Mouse (Mus musculus): ENCODE results near the gene Atg2b. TPM values are rescaled to one million over a fixed set of nuclear protein-coding genes. Genes with fewer than 3 reads are reported as not detected.

The Atg2b gene
- polyA plus RNA-seq, 1 experiment: 25.6 TPM

DNA sequence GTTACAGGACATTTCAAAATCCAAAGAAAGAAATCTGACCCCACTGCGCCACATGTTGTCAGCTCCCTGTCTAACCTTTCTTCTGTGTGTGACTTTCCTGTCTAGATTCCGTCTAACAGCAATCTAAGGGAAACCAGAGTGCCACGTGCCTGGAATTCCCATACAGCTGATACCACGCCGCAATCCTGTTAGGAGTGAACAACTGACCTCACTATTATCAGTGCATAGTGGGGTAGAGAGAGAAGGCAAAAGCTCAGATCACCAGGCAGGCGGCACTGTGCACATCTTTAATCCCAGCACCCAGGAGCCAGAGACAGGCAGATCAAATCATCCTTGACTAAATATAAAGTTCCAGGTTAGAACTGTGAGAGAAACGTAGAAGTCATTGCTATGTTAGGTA is 29.2 kb downstream of the Atg2b start:
- no peak for TF ChIP-seq POLR2A (IDR thresholded peaks at IDR 0.05; ENCODE audit: control insufficient read depth, extremely low read depth, insufficient read depth, low read length, poor library complexity)
- no peak for TF ChIP-seq CTCF (IDR thresholded peaks at IDR 0.05; ENCODE audit: borderline replicate concordance, control insufficient read depth, extremely low read depth, insufficient read depth, low read length, poor library complexity)
- Histone ChIP-seq H3K27ac (ENCODE audit: control insufficient read depth, insufficient read depth, low read length) (no peak overlapping the region), H3K36me3 (ENCODE audit: control insufficient read depth, insufficient read depth, low read length) (peaks cover 69% of the 10 kb centered on the region), H3K4me1 (replicated peaks; ENCODE audit: control insufficient read depth, insufficient read depth, low read length) (no peaks in the 10 kb centered on the region), H3K4me3 (ENCODE audit: control insufficient read depth, insufficient read depth, low read length) (no peak overlapping the region), H3K27me3 (ENCODE audit: control insufficient read depth, insufficient read depth, low read length) (no peaks in the 10 kb centered on the region)
- WGBS: 95% methylated on average over 7 of the region's 7 CpGs
- no peak for DNase-seq

DNA sequence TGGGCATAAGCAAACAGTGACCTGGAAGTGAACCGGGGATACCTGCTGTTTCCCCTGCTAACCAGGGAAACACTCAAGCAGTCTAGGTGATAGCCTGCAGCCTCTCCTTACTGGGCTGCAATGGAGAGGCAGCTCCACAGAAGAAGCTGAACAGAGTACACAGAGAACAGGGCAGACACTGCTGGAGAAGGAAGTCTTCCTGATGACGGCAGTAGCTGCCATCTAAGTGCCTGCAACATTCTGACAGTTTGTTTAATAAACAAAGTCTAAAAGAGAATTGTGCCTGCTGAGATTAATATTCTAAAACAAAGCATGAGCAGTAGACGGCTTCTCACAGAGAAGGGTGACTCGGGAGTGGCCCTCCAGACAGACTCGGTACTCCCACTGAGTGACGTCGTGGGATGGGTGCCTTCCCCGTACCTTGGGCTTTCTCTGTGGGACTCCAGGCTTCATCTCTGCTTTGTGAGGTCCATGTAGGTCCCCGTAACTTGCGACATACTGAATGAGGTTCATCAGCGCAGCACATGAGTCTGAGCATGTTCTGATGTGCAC is 42.2 kb downstream of the Atg2b start:
- Histone ChIP-seq H3K36me3 (ENCODE audit: control insufficient read depth, insufficient read depth, low read length) (peaks cover 95% of the 10 kb centered on the region), H3K27me3 (ENCODE audit: control insufficient read depth, insufficient read depth, low read length) (no peaks in the 10 kb centered on the region), H3K27ac (ENCODE audit: control insufficient read depth, insufficient read depth, low read length) (no peak overlapping the region), H3K4me3 (ENCODE audit: control insufficient read depth, insufficient read depth, low read length) (no peak overlapping the region), H3K4me1 (replicated peaks; ENCODE audit: control insufficient read depth, insufficient read depth, low read length) (no peaks in the 10 kb centered on the region)
- no peak for DNase-seq
- TF ChIP-seq CTCF (IDR thresholded peaks at IDR 0.05; ENCODE audit: borderline replicate concordance, control insufficient read depth, extremely low read depth, insufficient read depth, low read length, poor library complexity) (no peak), POLR2A (IDR thresholded peaks at IDR 0.05; ENCODE audit: control insufficient read depth, extremely low read depth, insufficient read depth, low read length, poor library complexity) (no peak)
- WGBS: 97% methylated on average over 11 of the region's 11 CpGs

DNA sequence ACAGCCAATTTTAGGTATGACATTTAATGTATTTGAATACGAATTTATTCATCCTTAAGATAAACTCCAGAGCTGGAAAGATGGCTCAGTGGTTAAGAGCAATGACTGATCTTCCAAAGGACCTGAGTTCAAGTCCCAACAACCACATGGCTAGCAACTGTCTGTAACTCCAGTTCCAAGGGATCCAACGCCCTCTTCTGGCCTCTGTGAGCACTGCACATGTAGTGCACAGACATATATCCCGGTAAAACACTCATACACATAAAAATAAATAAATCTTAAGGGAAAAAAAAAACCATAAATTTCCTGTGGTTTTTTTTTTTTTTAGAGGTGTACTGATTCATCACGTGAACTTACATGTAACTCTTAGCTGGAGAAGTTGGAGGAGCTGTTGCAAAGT is 47.5 kb downstream of the Atg2b start:
- H3K27ac ChIP-seq (ENCODE audit: control insufficient read depth, insufficient read depth, low read length): no peak overlapping the region
- DNase-seq: no peak
- peaks cover 77% of the 10 kb centered on the region for H3K36me3 ChIP-seq (ENCODE audit: control insufficient read depth, insufficient read depth, low read length)
- no peak overlapping the region for H3K4me3 ChIP-seq (ENCODE audit: control insufficient read depth, insufficient read depth, low read length)
- H3K4me1 ChIP-seq (replicated peaks; ENCODE audit: control insufficient read depth, insufficient read depth, low read length): no peaks in the 10 kb centered on the region
- TF ChIP-seq CTCF (IDR thresholded peaks at IDR 0.05; ENCODE audit: borderline replicate concordance, control insufficient read depth, extremely low read depth, insufficient read depth, low read length, poor library complexity) (no peak), POLR2A (IDR thresholded peaks at IDR 0.05; ENCODE audit: control insufficient read depth, extremely low read depth, insufficient read depth, low read length, poor library complexity) (no peak)
- 89% methylated on average over 4 of the region's 4 CpGs for WGBS
- H3K27me3 ChIP-seq (ENCODE audit: control insufficient read depth, insufficient read depth, low read length): no peaks in the 10 kb centered on the region

DNA sequence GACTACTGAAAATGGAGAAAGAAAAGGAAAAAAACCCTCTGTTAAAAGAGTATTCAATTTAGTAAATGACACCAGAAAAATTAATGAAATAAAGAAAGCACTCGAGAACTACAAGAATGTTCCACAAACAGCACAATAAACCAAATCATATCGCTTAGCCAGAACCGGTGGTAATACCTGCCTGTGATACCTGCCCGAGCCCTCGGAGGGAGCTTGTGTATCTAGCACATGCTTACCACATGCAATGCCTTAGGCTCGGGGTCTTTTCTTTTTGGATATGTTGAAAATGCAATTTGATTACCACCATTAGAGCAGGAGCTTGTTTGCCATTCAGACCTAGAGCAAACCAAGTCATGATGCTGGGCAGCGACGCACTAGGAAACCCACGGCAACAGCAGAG is 48.5 kb downstream of the Atg2b start:
- DNase-seq: no peak
- TF ChIP-seq CTCF (IDR thresholded peaks at IDR 0.05; ENCODE audit: borderline replicate concordance, control insufficient read depth, extremely low read depth, insufficient read depth, low read length, poor library complexity) (no peak), POLR2A (IDR thresholded peaks at IDR 0.05; ENCODE audit: control insufficient read depth, extremely low read depth, insufficient read depth, low read length, poor library complexity) (no peak)
- 97% methylated on average over 9 of the region's 9 CpGs for WGBS
- Histone ChIP-seq H3K4me3 (ENCODE audit: control insufficient read depth, insufficient read depth, low read length) (no peak overlapping the region), H3K4me1 (replicated peaks; ENCODE audit: control insufficient read depth, insufficient read depth, low read length) (no peaks in the 10 kb centered on the region), H3K36me3 (ENCODE audit: control insufficient read depth, insufficient read depth, low read length) (peaks cover 67% of the 10 kb centered on the region), H3K27me3 (ENCODE audit: control insufficient read depth, insufficient read depth, low read length) (no peaks in the 10 kb centered on the region), H3K27ac (ENCODE audit: control insufficient read depth, insufficient read depth, low read length) (no peak overlapping the region)

DNA sequence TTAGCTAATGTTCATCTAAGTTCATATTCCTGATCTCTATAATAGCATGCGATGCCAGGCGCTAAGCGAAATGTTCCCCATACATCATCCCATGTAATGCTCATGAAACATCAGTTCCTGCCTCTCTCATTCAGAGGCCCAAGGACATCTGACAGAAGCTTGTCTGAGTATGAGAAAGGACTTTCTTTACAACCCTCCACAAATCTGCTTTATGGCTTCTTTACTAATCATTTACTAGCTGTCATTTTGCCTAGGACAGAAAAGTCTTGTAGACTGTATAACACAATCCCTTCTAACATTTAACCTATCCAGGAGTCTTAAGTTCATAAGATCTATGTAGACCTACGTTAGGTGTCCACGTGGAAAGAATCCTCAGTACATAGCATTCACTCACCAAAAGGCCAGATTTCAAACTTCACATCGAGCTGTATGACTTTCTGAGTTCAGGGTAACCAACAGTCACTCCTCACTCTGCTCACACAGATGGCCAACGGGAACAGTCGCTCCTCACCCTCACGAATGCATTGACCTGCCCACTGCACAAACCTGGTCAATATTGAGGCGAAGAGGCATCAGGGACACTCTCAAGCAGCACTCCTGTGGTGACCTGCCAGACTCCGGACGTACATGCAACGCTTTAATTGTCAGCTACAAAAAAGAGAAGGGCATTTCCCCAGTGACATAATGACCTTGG is 50.5 kb downstream of the Atg2b start:
- H3K36me3 ChIP-seq (ENCODE audit: control insufficient read depth, insufficient read depth, low read length): peaks cover 46% of the 10 kb centered on the region
- no peak overlapping the region for H3K4me3 ChIP-seq (ENCODE audit: control insufficient read depth, insufficient read depth, low read length)
- H3K27ac ChIP-seq (ENCODE audit: control insufficient read depth, insufficient read depth, low read length): no peak overlapping the region
- no peaks in the 10 kb centered on the region for H3K4me1 ChIP-seq (replicated peaks; ENCODE audit: control insufficient read depth, insufficient read depth, low read length)
- TF ChIP-seq CTCF (IDR thresholded peaks at IDR 0.05; ENCODE audit: borderline replicate concordance, control insufficient read depth, extremely low read depth, insufficient read depth, low read length, poor library complexity): no peak
- no peak for TF ChIP-seq POLR2A (IDR thresholded peaks at IDR 0.05; ENCODE audit: control insufficient read depth, extremely low read depth, insufficient read depth, low read length, poor library complexity)
- 97% methylated on average over 13 of the region's 13 CpGs for WGBS
- no peak for DNase-seq
- no peaks in the 10 kb centered on the region for H3K27me3 ChIP-seq (ENCODE audit: control insufficient read depth, insufficient read depth, low read length)

DNA sequence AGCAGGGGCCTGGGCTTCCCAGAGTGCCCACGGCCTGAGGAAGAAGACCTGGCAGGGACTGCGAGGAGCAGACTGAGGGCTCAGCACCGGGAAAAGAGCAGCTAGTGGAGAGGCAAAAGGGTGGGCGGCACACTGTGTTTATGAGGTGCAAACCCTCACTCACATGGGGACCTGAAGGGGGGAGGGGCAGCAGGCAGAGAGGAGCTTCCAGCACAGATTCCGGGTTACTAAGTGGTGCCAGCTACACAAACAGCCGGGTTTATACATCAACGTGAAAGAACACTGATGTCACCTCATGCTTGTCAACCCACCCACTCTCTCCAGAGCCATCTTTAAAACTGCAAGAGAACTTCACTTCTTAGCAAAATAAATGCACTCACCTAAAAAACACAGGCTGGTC is 59.2 kb downstream of the Atg2b start:
- WGBS: 90% methylated on average over 7 of the region's 7 CpGs
- Histone ChIP-seq H3K4me3 (ENCODE audit: control insufficient read depth, insufficient read depth, low read length) (no peak overlapping the region), H3K27me3 (ENCODE audit: control insufficient read depth, insufficient read depth, low read length) (no peaks in the 10 kb centered on the region), H3K27ac (ENCODE audit: control insufficient read depth, insufficient read depth, low read length) (no peak overlapping the region), H3K36me3 (ENCODE audit: control insufficient read depth, insufficient read depth, low read length) (peaks cover 41% of the 10 kb centered on the region), H3K4me1 (replicated peaks; ENCODE audit: control insufficient read depth, insufficient read depth, low read length) (no peaks in the 10 kb centered on the region)
- no peak for DNase-seq
- TF ChIP-seq CTCF (IDR thresholded peaks at IDR 0.05; ENCODE audit: borderline replicate concordance, control insufficient read depth, extremely low read depth, insufficient read depth, low read length, poor library complexity) (no peak), POLR2A (IDR thresholded peaks at IDR 0.05; ENCODE audit: control insufficient read depth, extremely low read depth, insufficient read depth, low read length, poor library complexity) (no peak)

Measured in thymus, adult 2 months (tissue).